Mouse (Mus musculus) bone marrow, adult 2 months (tissue): ENCODE measurements around the gene Soat1.

Source experiments
- CTCF ChIP-seq: fragments of 200-500 bp; IDR thresholded peaks from 2 replicates; pipeline ENCODE4 v1.5.1; 2011; ENCODE audit warnings: low read length, control low read depth; ENCODE audit not compliant: control insufficient read depth, insufficient read depth
- POLR2A ChIP-seq: fragments of 200-500 bp; IDR thresholded peaks from 2 replicates; pipeline ENCODE4 v1.6.1; 2011; ENCODE audit warnings: low read depth, mild to moderate bottlenecking, control low read depth, low read length, borderline replicate concordance; ENCODE audit not compliant: control insufficient read depth

- TF ChIP-seq CTCF (no peak), POLR2A (no peak)
Observed at GRCm38 (mm10) chr1:156468576-156468975, 5.6 kb downstream of the Soat1 start.
